Mouse (Mus musculus): ENCODE measurements at regions not wholly inside any gene's neighbourhood (a gene's known extent, or its start where the extent isn't known, plus 50 kb on each side); places are given as distances from the start of the nearest gene placed in this dataset. TPM values are rescaled to one million over a fixed set of nuclear protein-coding genes. Genes with fewer than 3 reads are reported as not detected.
A peak's percentile ranks its signal among the peaks of the same experiment; 100 is the strongest.

GRCm38 (mm10) chr4:87332968-87333367 lies 102.7 kb upstream of the Slc24a2 start:
- H3K9ac ChIP-seq: no peak overlapping the region
- no peak overlapping the region for H3K27ac ChIP-seq
- WGBS: 73% methylated on average over 2 of the region's 2 CpGs
- H3K4me1 ChIP-seq: no peaks in the 10 kb centered on the region
- no peaks in the 10 kb centered on the region for H3K9me3 ChIP-seq
- H3K36me3 ChIP-seq: no peaks in the 10 kb centered on the region
- no peaks in the 10 kb centered on the region; the same call in 1 of the 2 replicates for H3K27me3 ChIP-seq
- no peak overlapping the region for H3K4me3 ChIP-seq
- H3K4me2 ChIP-seq (replicated peaks): no peak overlapping the region
- ATAC-seq (ENCODE audit: low FRiP score, low read depth): no peak

- Histone ChIP-seq H3K4me1 (no peaks in the 10 kb centered on the region), H3K4me2 (replicated peaks) (no peak overlapping the region), H3K27ac (no peak overlapping the region), H3K27me3 (no peaks in the 10 kb centered on the region; the same call in 1 of the 2 replicates), H3K4me3 (no peak overlapping the region), H3K9me3 (no peaks in the 10 kb centered on the region), H3K9ac (no peak overlapping the region), H3K36me3 (no peaks in the 10 kb centered on the region)
- ATAC-seq (ENCODE audit: low FRiP score, low read depth): no peak
- WGBS: 53% methylated on average over 6 of the region's 6 CpGs
Observed at GRCm38 (mm10) chr4:87329136-87329535, 98.9 kb upstream of the Slc24a2 start.

GRCm38 (mm10) chr4:87321726-87322349 lies 91.6 kb upstream of the Slc24a2 start:
- WGBS: 51% methylated on average over 2 of the region's 2 CpGs
- ATAC-seq (ENCODE audit: low FRiP score, low read depth): peak; percentile 85; the same call in 1 of the 2 replicates
- no peak overlapping the region for H3K4me3 ChIP-seq
- no peak overlapping the region for H3K27ac ChIP-seq
- H3K9me3 ChIP-seq: no peaks in the 10 kb centered on the region
- no peaks in the 10 kb centered on the region for H3K36me3 ChIP-seq
- H3K4me2 ChIP-seq (replicated peaks): no peak overlapping the region
- H3K9ac ChIP-seq: no peak overlapping the region
- no peaks in the 10 kb centered on the region for H3K27me3 ChIP-seq
- H3K4me1 ChIP-seq: peaks cover 7% of the 10 kb centered on the region; the same call in 1 of the 2 replicates

GRCm38 (mm10) chr4:87298129-87298528 lies 67.9 kb upstream of the Slc24a2 start:
- H3K4me2 ChIP-seq (replicated peaks): no peak overlapping the region
- 66% methylated on average over 5 of the region's 5 CpGs for WGBS
- H3K4me1 ChIP-seq: no peaks in the 10 kb centered on the region
- ATAC-seq (ENCODE audit: low FRiP score, low read depth): no peak
- H3K9ac ChIP-seq: no peak overlapping the region
- no peaks in the 10 kb centered on the region for H3K9me3 ChIP-seq
- H3K36me3 ChIP-seq: no peaks in the 10 kb centered on the region
- H3K27ac ChIP-seq: no peak overlapping the region
- no peaks in the 10 kb centered on the region for H3K27me3 ChIP-seq
- no peak overlapping the region for H3K4me3 ChIP-seq

GRCm38 (mm10) chr4:87294538-87294937 lies 64.3 kb upstream of the Slc24a2 start:
- ATAC-seq (ENCODE audit: low FRiP score, low read depth): no peak

More at GRCm38 (mm10) chr4:87294538-87294937, 64.3 kb upstream of the Slc24a2 start:
- Histone ChIP-seq H3K9ac (no peak overlapping the region), H3K36me3 (no peaks in the 10 kb centered on the region), H3K9me3 (no peaks in the 10 kb centered on the region), H3K27me3 (no peaks in the 10 kb centered on the region), H3K27ac (no peak overlapping the region), H3K4me3 (no peak overlapping the region), H3K4me2 (replicated peaks) (no peak overlapping the region), H3K4me1 (no peaks in the 10 kb centered on the region)

Small RNA genes in the stretch of these regions (microRNA-seq; reads per million reads assigned to microRNA genes)
- gene Gm23154: not detected

All from limb, embryonic 13.5 days (tissue).